Mouse (Mus musculus) adrenal gland, postnatal 36 days (tissue): ENCODE data around the gene Kifc5b. TPM values are rescaled to one million over a fixed set of nuclear protein-coding genes. Genes with fewer than 3 reads are reported as not detected.
"Not testable (repeated sequence)": the region's sequence is repeated elsewhere in the genome, so short reads cannot be mapped to it uniquely, and the experiment has no call there.

Experiments used
- DNase-seq, 2 experiments: peaks; one replicate each; pipeline ENCODE4 v3.0.0; 2021; ENCODE audit warnings: mixed read lengths in 1 of 2
- long read RNA-seq, 2 experiments: library from polyadenylated mRNA; stranded (forward); transcript quantifications; one replicate each; pipeline ENCODE4 v2.0.0; 2021; ENCODE audit warnings: borderline sequencing depth in 2 of 2
- total RNA-seq, 2 experiments: library from RNA; stranded (reverse); gene quantifications; 2 replicates each; pipeline ENCODE4 v1.2.3; 2021

Kifc5b gene
- 1 to 10 TPM; 1.7 to 1.9 TPM for total RNA-seq
- long read RNA-seq, experiment 1, partial matches to known transcripts = 0 of 2 reads
- long read RNA-seq, experiment 1, other reads (novel, unspliced or antisense) = 2 of 2 reads
- long read RNA-seq, experiment 2, partial matches to known transcripts = 0 of 1 reads
- long read RNA-seq, experiment 2, other reads (novel, unspliced or antisense) = 1 of 1 reads

- peak; percentile 98 to 99 for DNase-seq
Observed at GRCm38 (mm10) chr17:26916711-26917482, at the start of gene Kifc5b. Gene Kifc5b, plus strand, starts transcription at chr17:26917091.

- no peak for DNase-seq
Observed at GRCm38 (mm10) chr17:26868756-26869155, 48.1 kb upstream of the Kifc5b start.

GRCm38 (mm10) chr17:26872870-26873269, 44.0 kb upstream of the Kifc5b start:
- DNase-seq = no peak

- DNase-seq = no peak
Observed at GRCm38 (mm10) chr17:26873502-26873901, 43.4 kb upstream of the Kifc5b start.

GRCm38 (mm10) chr17:26874542-26874941, 42.3 kb upstream of the Kifc5b start:
- no peak for DNase-seq

- DNase-seq = no peak
Observed at GRCm38 (mm10) chr17:26877927-26878326, 39.0 kb upstream of the Kifc5b start.

GRCm38 (mm10) chr17:26879235-26879634, 37.7 kb upstream of the Kifc5b start:
- DNase-seq = no peak

GRCm38 (mm10) chr17:26882706-26883105, 34.2 kb upstream of the Kifc5b start:
- peak in 1 of 2 experiments; percentile 19 for DNase-seq

- DNase-seq = no peak
Observed at GRCm38 (mm10) chr17:26883585-26883984, 33.3 kb upstream of the Kifc5b start.

GRCm38 (mm10) chr17:26884995-26885926, 31.6 kb upstream of the Kifc5b start:
- peak; percentile 91 to 95 for DNase-seq

GRCm38 (mm10) chr17:26886047-26886749, 30.7 kb upstream of the Kifc5b start:
- DNase-seq = peak; percentile 90 to 92

- DNase-seq = no peak
Observed at GRCm38 (mm10) chr17:26887926-26888325, 29.0 kb upstream of the Kifc5b start.

GRCm38 (mm10) chr17:26892635-26893375, 24.1 kb upstream of the Kifc5b start:
- peak in 1 of 2 experiments; percentile 16 for DNase-seq

GRCm38 (mm10) chr17:26893492-26893891, 23.4 kb upstream of the Kifc5b start:
- DNase-seq = no peak

GRCm38 (mm10) chr17:26894342-26894741, 22.5 kb upstream of the Kifc5b start:
- no peak for DNase-seq

- DNase-seq = peak; percentile 79 to 82
Observed at GRCm38 (mm10) chr17:26895578-26895977, 21.3 kb upstream of the Kifc5b start.

- no peak for DNase-seq
Observed at GRCm38 (mm10) chr17:26900916-26901315, 16.0 kb upstream of the Kifc5b start.

- no peak for DNase-seq
Observed at GRCm38 (mm10) chr17:26904320-26904719, 12.6 kb upstream of the Kifc5b start.

GRCm38 (mm10) chr17:26907506-26907905, 9.4 kb upstream of the Kifc5b start:
- DNase-seq = not testable (repeated sequence)

GRCm38 (mm10) chr17:26915248-26915647, 1.6 kb upstream of the Kifc5b start:
- no peak for DNase-seq

GRCm38 (mm10) chr17:26917560-26917959, 669 bp downstream of the Kifc5b start:
- DNase-seq = not testable (repeated sequence)
